Mouse (Mus musculus) A20 (cell line): ENCODE data around the gene Mylip.
A peak's percentile ranks its signal among the peaks of the same experiment; 100 is the strongest.

Experiments
- DNase-seq: peaks from one replicate; pipeline ENCODE4 v3.0.0-alpha.2; 2011; ENCODE audit warnings: low read depth, low spot score

Mylip gene

GRCm38 (mm10) chr13:45390962-45391853, 1.7 kb downstream of the Mylip start:
- peak; percentile 84 for DNase-seq

- no peak for DNase-seq
Measured at GRCm38 (mm10) chr13:45391854-45392454, 2.4 kb downstream of the Mylip start.

DNA sequence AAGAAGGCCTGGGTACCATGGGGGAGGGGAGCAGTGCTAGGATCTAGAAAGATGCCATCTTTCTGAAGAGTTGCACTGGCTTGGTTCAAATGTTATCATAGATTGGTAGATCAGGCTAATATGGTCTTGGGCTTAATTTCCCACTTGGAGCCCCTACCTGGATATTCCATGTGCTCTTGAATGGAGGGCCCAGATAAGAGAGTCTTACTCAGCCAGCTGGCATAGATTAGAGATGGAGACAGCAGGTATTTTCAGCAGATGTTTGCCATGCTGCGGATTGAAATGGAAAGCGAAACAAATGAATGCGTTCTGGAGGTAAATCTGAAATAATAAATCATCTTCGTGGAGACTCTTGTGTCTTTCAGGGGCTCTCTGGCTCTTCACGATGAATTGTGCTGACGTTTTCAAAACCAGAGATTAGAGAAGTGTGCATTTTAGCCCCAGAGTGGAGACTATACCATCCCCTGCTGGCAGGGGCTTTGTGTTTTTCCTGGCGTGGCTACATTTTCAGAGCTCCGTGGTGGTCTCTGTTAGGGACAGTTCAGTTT, 4.8 kb downstream of the Mylip start:
- DNase-seq, result peak; percentile 58

DNA sequence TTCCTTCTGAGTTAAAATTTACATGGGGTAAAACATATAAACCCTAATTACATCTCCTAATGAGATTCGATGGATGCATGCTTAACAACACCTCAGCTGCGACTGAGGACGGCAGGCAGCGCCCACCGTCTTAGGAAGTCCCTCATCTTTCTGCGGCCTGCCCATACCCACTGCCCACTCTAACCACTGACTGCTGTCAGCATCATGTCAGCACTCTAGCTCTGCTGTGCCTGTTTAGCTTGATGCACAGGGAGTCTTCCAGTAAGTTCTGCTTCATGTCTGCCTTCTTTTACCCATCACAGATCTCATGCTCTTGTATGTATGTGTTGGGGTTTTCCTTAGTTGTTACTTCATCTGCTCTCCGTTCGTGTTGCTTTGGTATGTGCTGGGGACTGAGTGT, 7.2 kb downstream of the Mylip start:
- DNase-seq, result no peak

DNA sequence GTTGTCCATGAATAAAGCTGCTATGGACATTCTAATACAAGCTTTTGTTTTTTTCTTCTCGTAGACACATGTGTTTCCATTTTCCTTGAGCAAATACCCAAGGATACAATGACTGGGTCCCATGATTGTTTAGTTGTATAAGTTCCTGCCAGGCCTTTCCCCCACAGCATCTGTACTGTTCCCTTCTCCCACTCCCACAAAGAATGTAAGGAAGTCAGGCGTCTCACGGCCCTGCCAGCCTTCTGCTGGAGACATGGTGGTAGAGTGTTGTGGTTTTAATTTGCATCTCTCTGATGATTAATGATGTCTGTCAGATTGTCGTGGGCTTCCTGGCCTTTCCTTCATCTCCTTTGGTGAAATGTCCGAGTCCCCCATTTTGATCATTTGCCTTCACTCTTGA, 7.7 kb downstream of the Mylip start:
- DNase-seq, result no peak

DNA sequence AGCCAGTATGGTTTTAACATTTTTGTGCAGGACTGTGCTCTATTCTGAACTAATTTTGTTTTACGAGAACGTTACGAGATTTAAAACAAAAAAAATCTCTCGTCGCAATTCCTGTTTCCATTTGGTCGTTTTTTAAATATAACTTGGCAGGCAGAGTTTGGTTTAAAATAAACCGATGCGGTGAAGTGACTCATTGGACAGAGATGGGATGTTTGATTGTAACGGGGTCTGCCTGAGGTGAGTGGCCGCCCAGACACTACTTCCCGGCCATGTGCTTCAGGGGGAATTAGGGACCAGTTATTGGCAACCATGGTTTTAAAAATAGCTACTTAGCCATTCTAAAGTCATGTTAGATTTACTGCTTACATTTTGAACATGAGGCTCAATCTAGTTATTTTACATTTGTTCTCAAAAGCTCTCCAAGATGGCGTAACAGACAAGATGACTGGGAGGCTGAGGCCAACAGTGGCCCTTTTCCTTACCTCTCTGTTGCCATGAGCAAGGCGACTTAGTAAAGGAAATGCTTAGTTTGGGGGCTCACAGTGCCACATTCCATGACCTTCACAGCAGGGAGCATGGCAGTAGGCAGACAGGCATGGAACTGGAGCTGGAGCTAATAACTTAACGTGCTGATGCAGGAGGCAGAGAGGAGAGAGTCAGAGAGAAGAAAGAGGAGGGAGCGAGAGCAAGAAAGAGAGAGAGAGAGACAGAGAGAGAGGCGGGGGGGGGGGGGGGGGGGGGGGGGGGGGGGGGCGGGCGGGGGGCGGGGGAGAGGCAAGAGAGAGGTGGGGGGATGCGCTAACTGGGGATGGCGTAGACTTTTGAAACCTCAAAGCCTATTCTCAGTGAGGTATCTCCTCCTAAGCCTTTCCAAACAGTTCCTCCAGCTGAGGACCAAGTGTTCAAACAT, 8.6 kb downstream of the Mylip start:
- no peak for DNase-seq

GRCm38 (mm10) chr13:45400700-45401099, 11.2 kb downstream of the Mylip start:
- DNase-seq, result no peak

DNA sequence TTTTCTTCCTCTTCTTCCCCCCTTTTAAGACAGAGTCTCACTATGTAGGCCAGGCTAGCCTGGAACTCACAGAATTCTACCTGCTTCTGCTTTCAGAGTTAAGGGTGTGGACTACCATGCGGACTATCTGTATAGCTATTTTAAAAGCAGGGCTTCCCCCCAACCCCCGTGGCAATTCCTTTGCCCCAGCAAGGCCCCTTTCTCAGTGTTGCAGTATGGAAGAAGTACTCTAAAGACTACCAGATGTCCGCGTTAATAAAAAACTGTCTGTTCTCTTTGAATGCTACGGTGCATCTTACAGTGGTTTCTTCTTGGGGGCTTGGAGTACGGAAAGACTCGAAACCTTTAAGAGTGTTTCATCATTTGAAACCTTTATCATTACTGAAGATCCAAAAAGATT, 12.3 kb downstream of the Mylip start:
- no peak for DNase-seq

DNA sequence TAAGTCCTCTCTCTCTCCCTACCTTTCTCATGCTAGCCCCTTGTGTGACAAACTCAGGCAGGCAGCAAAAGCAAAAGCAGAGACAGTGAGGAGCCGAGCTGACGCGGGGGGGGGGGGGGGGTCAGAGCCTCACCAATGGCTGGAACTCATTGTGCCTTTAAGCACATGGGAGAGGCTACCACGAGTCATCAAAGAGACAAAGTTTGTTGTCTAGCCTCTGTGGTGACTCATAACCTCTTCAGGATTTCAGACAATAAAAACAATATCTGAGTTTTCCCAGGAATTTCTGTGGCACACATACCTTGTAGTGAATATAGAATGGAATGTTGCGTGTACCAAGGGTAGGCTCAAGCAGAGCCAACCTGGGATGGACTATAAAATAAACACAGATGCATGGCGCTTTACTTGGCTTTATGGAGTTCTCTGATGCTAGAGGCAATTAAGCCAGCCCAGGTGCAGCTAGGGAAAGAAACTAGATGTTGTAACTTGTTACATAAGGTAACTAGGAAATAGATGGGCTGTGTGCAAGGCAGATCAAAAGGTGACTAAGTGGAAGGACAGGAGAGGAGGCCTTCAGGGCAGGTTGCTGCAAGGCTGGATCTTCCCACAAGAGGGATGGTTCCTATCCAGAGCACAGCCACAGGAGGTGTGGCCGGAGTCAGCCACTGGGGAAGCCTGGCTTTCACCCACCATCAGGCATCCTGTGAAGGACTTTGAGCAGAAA, 12.9 kb downstream of the Mylip start:
- no peak for DNase-seq

DNA sequence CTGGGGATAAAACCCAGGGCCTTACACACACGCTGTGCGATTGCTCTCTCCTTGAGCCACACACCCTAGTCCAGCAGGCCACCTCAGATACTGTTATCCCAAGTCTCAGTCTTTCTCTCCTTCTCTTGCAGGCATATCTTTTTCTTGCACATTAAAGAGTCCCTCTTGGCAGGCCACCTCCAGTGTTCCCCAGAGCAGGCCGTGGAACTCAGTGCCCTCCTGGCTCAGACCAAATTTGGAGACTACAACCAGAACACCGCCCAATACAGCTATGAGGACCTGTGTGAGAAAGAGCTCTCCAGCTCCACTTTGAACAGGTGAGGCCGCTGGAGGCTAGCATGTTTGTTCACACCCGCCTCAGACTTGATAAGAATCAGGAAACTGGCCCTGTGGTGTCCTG, 14.7 kb downstream of the Mylip start:
- no peak for DNase-seq

DNA sequence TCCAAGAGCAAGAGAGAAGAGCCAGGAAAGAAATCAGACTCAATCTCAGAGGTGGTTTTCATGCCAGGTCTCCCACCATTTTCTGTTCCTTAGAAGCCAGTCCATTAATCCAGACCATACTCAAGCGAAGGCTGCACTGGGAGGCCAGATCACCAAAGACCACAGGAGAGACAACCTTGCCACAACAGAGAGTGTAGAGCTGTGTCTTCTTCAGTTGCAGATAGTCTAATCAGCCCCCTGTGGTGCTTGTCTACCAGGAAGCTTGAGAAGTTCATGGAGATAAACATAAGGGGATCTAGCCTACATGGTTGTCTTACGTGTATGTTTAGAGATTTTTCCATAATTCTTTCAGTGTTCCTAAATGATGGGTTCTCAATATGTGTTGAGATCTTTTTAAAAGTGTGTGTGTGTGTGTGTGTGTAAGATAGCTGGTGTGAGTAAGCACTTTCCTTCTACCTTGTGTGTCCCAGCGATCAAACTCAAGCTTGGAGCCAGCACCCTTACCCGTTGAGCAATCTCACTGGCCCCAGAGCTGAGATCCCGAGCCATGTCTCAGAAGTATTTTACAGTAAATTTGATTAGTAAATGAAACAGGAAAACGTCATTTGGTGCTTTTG, 15.8 kb downstream of the Mylip start:
- DNase-seq, result no peak

DNA sequence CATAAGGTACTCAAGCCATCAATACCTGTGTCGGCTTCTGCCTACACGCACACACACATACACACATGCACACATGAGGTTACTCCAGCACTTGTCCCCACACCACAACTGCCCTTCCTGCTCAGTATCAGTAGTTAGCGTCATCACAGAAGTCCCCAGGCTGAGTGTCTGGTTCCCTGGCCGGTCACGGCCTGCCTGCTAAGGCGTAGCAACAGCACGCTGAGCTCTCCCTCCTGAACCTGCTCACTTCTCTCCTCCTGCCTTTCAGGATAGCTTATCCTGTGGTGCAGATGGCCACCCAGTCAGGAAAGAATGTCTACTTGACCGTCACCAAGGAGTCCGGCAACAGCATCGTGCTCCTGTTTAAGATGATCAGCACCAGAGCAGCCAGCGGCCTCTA, 16.7 kb downstream of the Mylip start:
- DNase-seq, result no peak

DNA sequence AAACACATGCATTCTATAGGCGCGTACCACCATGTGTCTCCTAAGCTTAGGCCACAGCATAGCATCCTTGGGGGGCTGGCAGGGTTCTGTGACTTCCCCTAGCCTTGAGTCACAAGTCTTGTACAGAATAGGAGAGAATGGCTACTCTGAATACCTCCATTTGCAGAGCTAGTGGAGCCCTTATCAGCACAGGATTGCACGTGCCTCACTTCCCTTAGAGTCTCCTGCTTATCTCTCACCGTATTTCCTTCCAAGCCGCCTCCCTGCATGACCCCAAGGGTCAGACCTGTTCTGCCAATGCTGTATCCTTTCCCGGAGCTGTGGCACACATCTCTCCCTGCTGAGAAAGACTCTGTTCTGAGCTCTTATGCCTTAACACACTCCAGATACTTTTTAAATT, 17.2 kb downstream of the Mylip start:
- DNase-seq, result no peak

DNA sequence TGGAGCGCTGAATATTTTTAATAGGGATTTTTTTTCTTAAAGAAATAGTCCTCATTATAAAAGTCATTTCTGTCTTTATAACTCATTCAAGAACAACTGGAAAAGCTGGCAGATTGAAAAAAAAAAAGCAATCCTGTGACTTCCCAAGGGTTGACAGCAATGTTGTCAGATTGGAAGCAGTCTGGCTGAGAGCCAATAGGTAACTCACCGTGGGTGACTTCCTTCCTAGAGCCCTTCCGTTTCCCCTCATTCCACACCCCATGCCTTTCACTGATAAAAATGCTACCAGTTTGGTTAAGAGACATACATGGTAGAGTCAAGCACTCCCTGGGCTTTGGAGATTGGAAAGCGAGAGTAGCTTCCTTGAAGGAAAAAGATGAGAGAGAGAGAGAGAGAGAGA, 21.4 kb downstream of the Mylip start:
- no peak for DNase-seq

DNA sequence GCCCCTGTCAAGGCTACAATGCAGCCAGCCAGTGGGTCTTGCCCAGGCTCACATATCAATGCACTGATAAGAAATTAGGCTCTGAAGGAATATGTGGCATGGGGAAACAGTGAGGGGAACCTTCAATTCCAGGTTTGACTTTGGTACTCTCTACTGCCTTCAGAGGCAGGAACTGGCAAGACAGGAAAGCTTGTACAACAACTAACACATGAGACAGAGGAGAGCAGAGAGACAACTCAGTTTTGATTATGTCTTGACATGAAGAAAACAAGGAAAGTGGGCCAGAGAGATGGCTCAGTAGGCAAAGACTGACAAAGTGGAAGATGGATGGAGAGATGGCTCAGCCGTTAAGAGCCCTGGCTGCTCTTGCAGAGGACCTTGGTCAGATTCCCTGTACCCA, 23.5 kb downstream of the Mylip start:
- DNase-seq, result no peak

- peak; percentile 29 for DNase-seq
Measured at GRCm38 (mm10) chr13:45414031-45414430, 24.5 kb downstream of the Mylip start.

- no peak for DNase-seq
Measured at GRCm38 (mm10) chr13:45416621-45417057, 27.1 kb downstream of the Mylip start.

DNA sequence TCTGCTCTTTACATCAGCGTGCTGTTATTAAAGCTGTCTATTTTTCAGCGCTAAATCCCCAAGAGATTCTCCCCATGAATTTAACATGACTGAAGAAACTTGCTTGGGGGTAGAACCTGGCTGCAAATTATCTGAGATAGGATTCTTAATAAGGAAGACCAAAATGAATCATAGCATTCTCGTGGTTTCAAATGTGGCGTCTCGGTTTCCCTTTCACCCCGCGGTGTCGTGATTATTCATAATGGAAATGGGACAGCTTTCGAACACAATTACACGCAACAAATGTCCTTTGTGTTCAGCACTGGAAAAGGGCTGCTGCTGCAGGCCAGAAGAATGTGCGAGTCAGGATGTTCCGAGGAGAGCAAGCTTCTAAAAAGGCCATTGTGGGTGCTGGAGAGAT, 29.4 kb downstream of the Mylip start:
- DNase-seq, result peak; percentile 28

- DNase-seq, result no peak
Measured at GRCm38 (mm10) chr13:45422251-45422650, 32.7 kb downstream of the Mylip start.

DNA sequence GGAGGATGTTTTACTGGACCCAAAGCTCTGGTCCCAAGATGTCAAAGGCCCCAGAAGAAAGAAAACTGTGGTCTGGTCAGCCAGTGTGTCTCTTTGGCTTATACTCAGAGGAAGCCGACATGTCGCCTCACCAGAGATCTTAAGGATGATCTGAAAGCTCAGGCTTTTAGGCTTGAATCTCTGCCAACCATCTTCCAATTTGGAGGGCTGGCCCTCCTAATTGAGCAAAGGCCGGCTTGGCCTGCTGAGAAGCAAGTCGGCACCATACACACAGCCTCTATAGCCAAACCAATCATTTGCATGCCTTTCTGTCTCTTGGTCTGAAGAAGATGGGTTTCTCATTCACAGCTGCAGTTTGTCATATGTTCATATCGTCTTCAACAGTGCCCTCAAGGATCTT, 33.2 kb downstream of the Mylip start:
- DNase-seq, result no peak

DNA sequence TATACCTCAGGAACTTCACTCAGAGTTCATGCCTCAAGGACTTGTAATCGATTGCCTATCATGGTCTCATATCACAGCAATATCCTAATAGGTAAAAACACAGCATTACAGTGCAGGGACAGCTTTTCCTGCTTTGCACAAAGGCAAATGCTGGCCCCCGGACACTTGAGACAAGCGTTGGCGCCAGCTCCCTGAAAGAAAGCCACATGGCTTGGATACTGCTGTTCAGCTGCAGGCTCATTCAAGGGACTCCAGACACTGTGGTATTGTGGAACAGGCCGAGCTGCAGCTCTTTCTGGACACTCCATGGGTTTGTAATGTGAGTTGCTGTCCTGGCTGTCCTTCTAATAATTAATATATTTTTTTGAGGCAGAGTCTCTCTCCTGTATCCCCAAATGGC, 34.4 kb downstream of the Mylip start:
- no peak for DNase-seq
